Mouse (Mus musculus) intestine, embryonic 15.5 days (tissue): ENCODE results near the gene Gm4133. TPM values are rescaled to one million over a fixed set of nuclear protein-coding genes. Genes with fewer than 3 reads are reported as not detected.
"Not testable (repeated sequence)": the region's sequence is repeated elsewhere in the genome, so short reads cannot be mapped to it uniquely, and the experiment has no call there.

ENCODE experiments used
- ATAC-seq: fragments of 200-750 bp; cut with Nextera tagmentation; 2 replicates; pipeline ENCODE4 v1.8.0; 2017; ENCODE audit warnings: moderate TSS enrichment, moderate library complexity
- H3K27ac ChIP-seq: fragments of 300-500 bp; sonication (generic); 2 replicates; pipeline ENCODE4 v1.5.1; 2015; ENCODE audit warnings: mild to moderate bottlenecking, inconsistent platforms
- H3K27me3 ChIP-seq: fragments of 300-500 bp; sonication (generic); replicated peaks from 2 replicates; pipeline ENCODE4 v1.6.1; 2015; ENCODE audit warnings: inconsistent platforms
- H3K36me3 ChIP-seq: fragments of 300-500 bp; sonication (generic); 2 replicates; pipeline ENCODE4 v1.6.1; 2015; ENCODE audit warnings: inconsistent platforms
- H3K4me1 ChIP-seq: fragments of 300-500 bp; sonication (generic); replicated peaks from 2 replicates; pipeline ENCODE4 v1.6.1; 2015; ENCODE audit warnings: inconsistent platforms
- H3K4me2 ChIP-seq: fragments of 300-500 bp; sonication (generic); replicated peaks from 2 replicates; pipeline ENCODE4 v1.6.1; 2015; ENCODE audit warnings: mild to moderate bottlenecking, inconsistent platforms
- H3K4me3 ChIP-seq: fragments of 300-500 bp; sonication (generic); replicated peaks from 2 replicates; pipeline ENCODE4 v1.5.1; 2015; ENCODE audit warnings: inconsistent platforms
- H3K9ac ChIP-seq: fragments of 300-500 bp; sonication (generic); 2 replicates; pipeline ENCODE4 v1.6.1; 2015; ENCODE audit warnings: inconsistent platforms
- H3K9me3 ChIP-seq: fragments of 300-500 bp; sonication (generic); 2 replicates; pipeline ENCODE4 v1.6.1; 2016; ENCODE audit warnings: inconsistent platforms
- WGBS: fragments of 180-500 bp; shearing (Covaris S2); methylation state at CpG from one replicate; pipeline ENCODE4 v1.1.7; 2015; 5-methylcytosine and 5-hydroxymethylcytosine counted together
- polyA plus RNA-seq: library from polyadenylated mRNA; unstranded; fragments of >200 nt; fragmentation: Nextera tagmentation; extraction: Ambion mirVana; gene quantifications from 2 replicates; pipeline ENCODE4 v1.2.1, GENCODE M21; 2015

Gm4133 gene
- polyA plus RNA-seq: not detected in 2 replicates

DNA sequence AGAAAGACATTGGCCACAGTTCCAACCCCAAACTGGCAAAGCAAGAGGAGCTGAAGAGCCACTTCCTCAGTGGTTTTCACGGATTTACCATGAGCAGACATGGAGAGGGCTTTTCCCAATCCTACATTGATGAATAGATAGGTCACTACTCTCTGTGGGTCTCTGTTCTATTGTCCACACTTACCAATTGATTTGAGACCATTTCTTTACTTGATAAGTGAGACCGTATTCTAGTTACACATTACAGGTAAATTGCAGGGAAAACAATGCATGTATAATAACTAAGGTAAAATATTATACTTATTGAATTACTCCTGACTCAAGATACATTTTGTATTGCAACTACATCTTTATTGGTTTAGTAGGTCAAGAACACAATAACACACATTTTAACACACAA is at the start of gene Gm4133:
Gm4133 (minus strand) TSS at position 101 of the 400 bp plus-strand sequence.
- not testable (repeated sequence) for ATAC-seq, H3K4me2 ChIP-seq, H3K4me3 ChIP-seq, H3K27me3 ChIP-seq, H3K9ac ChIP-seq, H3K4me1 ChIP-seq, H3K27ac ChIP-seq, H3K9me3 ChIP-seq, H3K36me3 ChIP-seq
- no CpG with 5 or more reads among the region's 2 CpGs for WGBS

DNA sequence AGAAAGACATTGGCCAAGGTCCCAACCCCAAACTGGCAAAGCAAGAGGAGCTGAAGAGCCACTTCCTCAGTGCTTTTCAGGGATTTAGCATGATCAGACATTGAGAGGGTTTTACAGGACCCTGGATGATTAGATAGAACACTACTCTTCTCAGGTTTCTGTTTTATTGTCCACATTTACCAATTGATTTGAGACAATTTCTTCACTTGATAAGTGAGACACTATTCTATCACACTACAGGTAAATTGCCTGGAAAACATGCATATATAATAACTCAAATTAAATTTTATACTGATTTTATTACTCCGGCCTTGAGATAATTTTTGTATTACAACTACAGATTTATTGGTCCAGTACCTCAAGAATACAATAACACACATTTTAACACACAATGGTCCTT is 41.4 kb upstream of the Gm4133 start, which contains the start of gene Gm5728:
Gm5728 (minus strand) TSS at position 101 of the 400 bp plus-strand sequence.
- not testable (repeated sequence) for H3K27ac ChIP-seq, ATAC-seq, H3K36me3 ChIP-seq

More for the DNA sequence above, 41.4 kb upstream of the Gm4133 start, which contains the start of gene Gm5728:
- not testable (repeated sequence) for H3K9me3 ChIP-seq, H3K4me1 ChIP-seq, H3K27me3 ChIP-seq, H3K4me3 ChIP-seq, H3K4me2 ChIP-seq, H3K9ac ChIP-seq
- no CpG with 5 or more reads among the region's 1 CpGs for WGBS

Other genes with a start within 250 kb of the Gm4133 start
- not detected in 2 replicates for gene Vmn1r91, start 234.4 kb downstream of the Gm4133 start, polyA plus RNA-seq
- not detected in 2 replicates for gene Gm16442, start 211.5 kb downstream of the Gm4133 start, polyA plus RNA-seq
- gene Vmn1r93, start 195.0 kb downstream of the Gm4133 start, polyA plus RNA-seq: not detected in 2 replicates
- not detected in 2 replicates for gene Vmn1r94, start 165.7 kb downstream of the Gm4133 start, polyA plus RNA-seq
- gene Vmn1r95, start 140.4 kb downstream of the Gm4133 start, polyA plus RNA-seq: not detected in 2 replicates
- not detected in 2 replicates for gene Gm6164, start 128.5 kb downstream of the Gm4133 start, polyA plus RNA-seq
- gene Gm4498, start 100.2 kb downstream of the Gm4133 start, polyA plus RNA-seq: not detected in 2 replicates
- not detected in 2 replicates for gene Gm5890, start 71.2 kb downstream of the Gm4133 start, polyA plus RNA-seq
- not detected in 2 replicates for gene Gm5728, start 41.3 kb upstream of the Gm4133 start, polyA plus RNA-seq
- not detected in 2 replicates for gene Vmn1r100, start 83.9 kb upstream of the Gm4133 start, polyA plus RNA-seq
- gene Vmn1r101, start 108.5 kb upstream of the Gm4133 start, polyA plus RNA-seq: not detected in 2 replicates
- not detected in 2 replicates for gene Gm10670, start 140.9 kb upstream of the Gm4133 start, polyA plus RNA-seq
- not detected in 2 replicates for gene Vmn1r103, start 176.5 kb upstream of the Gm4133 start, polyA plus RNA-seq
- not detected in 2 replicates for gene Vmn1r104, start 199.8 kb upstream of the Gm4133 start, polyA plus RNA-seq
- not detected in 2 replicates for gene Gm5726, start 211.7 kb upstream of the Gm4133 start, polyA plus RNA-seq
- not detected in 2 replicates for gene Gm4141, start 242.2 kb upstream of the Gm4133 start, polyA plus RNA-seq